Mouse (Mus musculus): ENCODE data around the gene Ulk1. TPM values are rescaled to one million over a fixed set of nuclear protein-coding genes. Genes with fewer than 3 reads are reported as not detected.
A peak's percentile ranks its signal among the peaks of the same experiment; 100 is the strongest.
"Not testable (repeated sequence)": the region's sequence is repeated elsewhere in the genome, so short reads cannot be mapped to it uniquely, and the experiment has no call there.

Gene Ulk1
- polyA plus RNA-seq, 1 experiment from 2014 or later: 66.0 TPM

DNA sequence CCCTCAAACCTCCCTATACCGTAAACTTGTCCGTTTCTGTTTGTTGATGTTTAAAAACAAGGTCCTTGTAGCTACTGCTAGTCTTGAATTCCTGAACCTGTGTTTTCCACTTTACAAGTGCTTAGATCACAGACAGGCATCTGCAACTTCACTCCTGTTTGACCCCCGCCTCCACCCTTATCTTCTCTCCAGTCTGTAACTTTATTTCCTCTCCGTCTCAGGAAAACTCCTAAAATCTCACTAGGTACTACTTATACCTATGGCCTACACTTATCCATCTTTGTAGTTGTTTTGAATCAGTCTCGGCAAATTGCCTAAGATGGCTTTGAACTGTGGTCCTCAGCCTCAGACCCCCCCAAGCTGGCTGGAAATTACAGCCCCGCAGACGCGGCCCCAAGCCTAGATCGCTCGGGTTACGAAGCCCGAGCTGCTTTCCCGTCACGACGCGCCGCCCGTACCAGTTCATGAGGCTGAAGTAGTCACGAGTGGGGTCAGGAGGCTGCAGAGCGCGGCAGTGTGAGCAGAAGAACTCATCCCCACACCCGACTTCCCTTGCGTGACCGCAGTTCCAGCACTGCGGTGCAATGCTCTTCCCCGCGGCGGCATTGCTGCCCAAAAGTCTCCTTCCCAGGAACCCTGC is 29.3 kb upstream of the Ulk1 start:
- Histone ChIP-seq H3K4me3 (replicated peaks; ENCODE audit: low read depth, low read length) (peak overlapping the region; percentile 71), H3K36me3 (ENCODE audit: control insufficient read depth, insufficient read depth, low read length) (no peaks in the 10 kb centered on the region), H3K4me2 (ENCODE audit: low read length) (peak overlapping the region; percentile 71), H3K27ac (replicated peaks; ENCODE audit: low read depth, low read length) (peak overlapping the region; percentile 72), H3K9ac (replicated peaks; ENCODE audit: low read length) (peak overlapping the region; percentile 65), H3K9me3 (ENCODE audit: control insufficient read depth, low read length) (no peaks in the 10 kb centered on the region), H3K27me3 (ENCODE audit: control insufficient read depth, insufficient read depth, low read length) (no peaks in the 10 kb centered on the region), H3K4me1 (ENCODE audit: control insufficient read depth, insufficient read depth, low read length) (peaks cover 4% of the 10 kb centered on the region; the same call in 1 of the 2 replicates)
- no peak for DNase-seq
- WGBS: 9% methylated on average over 28 of the region's 28 CpGs
- ATAC-seq (ENCODE audit: low FRiP score, low TSS enrichment): no peak; the same call in 1 of the 2 replicates

DNA sequence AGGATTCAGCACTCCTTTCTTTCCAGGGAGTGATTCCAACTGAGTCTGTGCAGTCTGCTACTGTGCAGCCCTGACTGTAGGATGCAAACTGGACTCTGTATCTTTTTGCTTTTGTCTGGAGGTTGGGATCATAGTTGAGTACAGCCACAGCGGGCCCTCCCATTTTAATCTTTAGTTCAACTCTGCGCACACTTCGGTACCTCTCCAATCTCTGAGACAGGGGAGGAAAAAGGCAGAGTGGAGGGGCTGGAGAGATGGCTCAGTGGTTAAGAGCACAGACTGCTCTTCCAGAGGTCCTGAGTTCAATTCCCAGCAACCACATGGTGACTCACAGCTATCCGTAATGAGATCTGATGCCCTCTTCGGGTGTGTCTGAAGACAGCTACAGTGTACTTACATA is 28.1 kb upstream of the Ulk1 start:
- ATAC-seq (ENCODE audit: low FRiP score, low TSS enrichment); DNase-seq; H3K4me1 ChIP-seq (ENCODE audit: control insufficient read depth, insufficient read depth, low read length); H3K9ac ChIP-seq (replicated peaks; ENCODE audit: low read length); H3K27me3 ChIP-seq (ENCODE audit: control insufficient read depth, insufficient read depth, low read length); H3K9me3 ChIP-seq (ENCODE audit: control insufficient read depth, low read length); H3K4me2 ChIP-seq (ENCODE audit: low read length); H3K27ac ChIP-seq (replicated peaks; ENCODE audit: low read depth, low read length); H3K36me3 ChIP-seq (ENCODE audit: control insufficient read depth, insufficient read depth, low read length); H3K4me3 ChIP-seq (replicated peaks; ENCODE audit: low read depth, low read length): not testable (repeated sequence)
- 90% methylated on average over 5 of the region's 5 CpGs for WGBS

DNA sequence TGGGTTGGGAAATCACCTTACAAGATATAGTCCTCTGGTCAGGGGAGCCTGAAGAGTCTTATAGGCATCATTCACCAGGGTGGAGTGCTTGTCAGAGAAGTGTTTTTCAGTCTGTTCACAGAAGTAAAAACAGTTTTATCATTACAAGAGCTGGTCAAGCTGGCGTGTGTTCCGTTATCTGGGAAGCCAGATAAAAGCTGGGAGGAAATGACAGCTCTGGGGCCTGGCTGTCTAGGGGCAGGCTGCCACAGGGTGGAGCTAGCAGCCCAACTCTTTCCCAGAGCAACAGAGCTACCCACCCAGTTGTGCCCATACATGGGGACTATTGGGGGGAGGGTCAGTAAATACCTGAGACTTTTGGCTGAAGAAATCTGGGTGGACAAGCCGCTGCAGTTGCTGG is 26.1 kb upstream of the Ulk1 start:
- H3K4me1 ChIP-seq (ENCODE audit: control insufficient read depth, insufficient read depth, low read length): peaks cover 4% of the 10 kb centered on the region; the same call in 1 of the 2 replicates
- 34% methylated on average over 3 of the region's 3 CpGs for WGBS
- no peak for ATAC-seq (ENCODE audit: low FRiP score, low TSS enrichment)
- no peaks in the 10 kb centered on the region for H3K9me3 ChIP-seq (ENCODE audit: control insufficient read depth, low read length)
- no peak overlapping the region for H3K4me3 ChIP-seq (replicated peaks; ENCODE audit: low read depth, low read length)
- DNase-seq: peak; percentile 73
- no peak overlapping the region for H3K4me2 ChIP-seq (ENCODE audit: low read length)
- H3K36me3 ChIP-seq (ENCODE audit: control insufficient read depth, insufficient read depth, low read length): no peaks in the 10 kb centered on the region
- no peak overlapping the region for H3K27ac ChIP-seq (replicated peaks; ENCODE audit: low read depth, low read length)
- peak overlapping the region; percentile 6; the same call in 1 of the 2 replicates for H3K9ac ChIP-seq (replicated peaks; ENCODE audit: low read length)
- H3K27me3 ChIP-seq (ENCODE audit: control insufficient read depth, insufficient read depth, low read length): no peaks in the 10 kb centered on the region

DNA sequence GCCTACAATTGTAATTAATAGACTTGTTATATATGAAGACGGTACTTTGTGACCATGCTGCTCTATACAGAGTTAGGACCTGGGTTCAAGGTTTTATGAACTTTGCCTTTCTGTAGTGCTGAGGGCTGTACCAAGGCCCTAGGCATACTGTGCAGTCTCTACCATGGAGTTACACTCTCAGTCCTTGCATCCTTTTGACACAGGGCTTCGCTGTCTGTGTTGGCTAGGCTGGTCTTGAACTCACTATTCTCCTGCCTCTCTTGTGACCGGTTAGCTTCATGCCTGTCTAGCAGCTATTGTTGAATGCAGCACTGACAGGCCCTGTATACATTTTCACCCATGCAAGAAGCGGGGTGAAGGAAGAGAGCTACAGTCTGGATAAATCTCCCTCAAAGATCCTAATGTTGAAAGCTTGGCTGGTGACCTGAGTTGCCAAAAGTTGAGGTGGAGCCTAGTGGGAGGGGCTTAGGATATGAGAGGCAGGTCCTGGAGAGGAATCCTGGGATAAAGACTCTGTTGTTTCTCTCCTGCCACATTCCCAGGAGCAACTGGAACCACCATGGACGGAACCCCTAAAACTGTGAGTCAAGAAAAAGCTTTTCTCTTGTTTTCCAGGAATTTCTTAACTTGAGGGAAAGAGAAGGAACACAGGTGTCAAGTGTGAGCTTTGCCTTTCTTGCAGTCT is 21.3 kb upstream of the Ulk1 start:
- H3K27me3 ChIP-seq (ENCODE audit: control insufficient read depth, insufficient read depth, low read length): no peaks in the 10 kb centered on the region
- no peaks in the 10 kb centered on the region for H3K36me3 ChIP-seq (ENCODE audit: control insufficient read depth, insufficient read depth, low read length)
- H3K9me3 ChIP-seq (ENCODE audit: control insufficient read depth, low read length): no peaks in the 10 kb centered on the region
- no peak overlapping the region for H3K9ac ChIP-seq (replicated peaks; ENCODE audit: low read length)
- DNase-seq (no peak), ATAC-seq (ENCODE audit: low FRiP score, low TSS enrichment) (no peak)
- 89% methylated on average over 5 of the region's 5 CpGs for WGBS
- H3K4me3 ChIP-seq (replicated peaks; ENCODE audit: low read depth, low read length): no peak overlapping the region
- H3K4me2 ChIP-seq (ENCODE audit: low read length): no peak overlapping the region
- no peaks in the 10 kb centered on the region for H3K4me1 ChIP-seq (ENCODE audit: control insufficient read depth, insufficient read depth, low read length)
- no peak overlapping the region for H3K27ac ChIP-seq (replicated peaks; ENCODE audit: low read depth, low read length)

DNA sequence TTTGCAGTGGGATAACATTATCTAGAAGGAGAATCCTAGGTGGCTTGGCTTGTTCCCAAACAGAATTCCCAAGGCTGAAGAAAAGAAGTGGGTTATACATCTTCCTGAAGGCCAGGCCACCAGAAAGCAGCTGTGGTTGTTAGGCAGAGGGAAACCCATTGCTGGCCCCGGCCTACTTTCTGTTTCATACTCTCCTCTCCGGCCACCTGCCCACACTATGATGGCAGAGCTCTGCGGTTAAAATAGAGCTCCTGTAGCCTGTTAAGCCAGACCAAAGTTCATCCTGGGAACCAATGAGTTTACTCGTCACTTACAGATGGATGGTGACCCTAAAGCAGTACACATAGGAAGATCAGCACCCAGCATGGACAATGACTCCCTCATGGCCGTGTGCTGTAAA is 17.7 kb upstream of the Ulk1 start:
- no peak overlapping the region for H3K9ac ChIP-seq (replicated peaks; ENCODE audit: low read length)
- H3K4me1 ChIP-seq (ENCODE audit: control insufficient read depth, insufficient read depth, low read length): no peaks in the 10 kb centered on the region
- no peaks in the 10 kb centered on the region for H3K27me3 ChIP-seq (ENCODE audit: control insufficient read depth, insufficient read depth, low read length)
- no peaks in the 10 kb centered on the region for H3K36me3 ChIP-seq (ENCODE audit: control insufficient read depth, insufficient read depth, low read length)
- H3K27ac ChIP-seq (replicated peaks; ENCODE audit: low read depth, low read length): no peak overlapping the region
- no peaks in the 10 kb centered on the region for H3K9me3 ChIP-seq (ENCODE audit: control insufficient read depth, low read length)
- no peak overlapping the region for H3K4me3 ChIP-seq (replicated peaks; ENCODE audit: low read depth, low read length)
- 94% methylated on average over 5 of the region's 5 CpGs for WGBS
- no peak for DNase-seq
- H3K4me2 ChIP-seq (ENCODE audit: low read length): no peak overlapping the region
- ATAC-seq (ENCODE audit: low FRiP score, low TSS enrichment): no peak

DNA sequence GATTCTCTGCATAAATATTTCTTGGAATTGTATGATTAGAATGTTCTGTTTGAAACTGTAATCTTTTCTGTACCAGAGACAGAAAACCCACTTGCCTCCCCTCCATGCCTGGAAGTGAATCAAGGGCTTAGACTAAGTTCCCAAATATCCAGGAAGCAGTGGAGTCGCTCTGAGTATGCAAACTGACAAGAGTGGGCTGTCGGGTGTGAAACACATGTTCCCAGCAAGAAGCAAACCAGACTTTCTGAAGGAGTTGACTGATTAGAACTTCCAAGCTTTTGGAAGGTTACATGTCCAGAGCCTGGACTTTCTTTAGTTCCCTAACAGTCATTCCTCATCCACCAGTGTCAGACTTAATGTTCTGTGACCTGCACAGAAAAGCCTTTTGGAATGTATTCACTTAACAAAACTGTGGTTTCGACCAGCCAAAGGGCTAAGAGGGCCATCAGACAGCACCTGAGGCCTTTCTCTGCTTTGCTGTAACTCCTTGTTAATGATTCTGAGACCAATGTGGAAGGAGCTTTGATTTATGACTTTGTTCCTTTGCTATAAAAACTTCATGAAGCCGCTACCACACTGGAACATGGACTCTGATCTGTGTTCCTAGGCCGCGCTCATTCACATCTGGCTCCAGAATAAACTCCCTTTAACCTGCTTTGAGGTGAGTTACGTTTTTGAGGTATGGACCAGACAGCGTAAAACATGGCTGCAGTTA is 17.0 kb upstream of the Ulk1 start:
- ATAC-seq (ENCODE audit: low FRiP score, low TSS enrichment): no peak
- no peaks in the 10 kb centered on the region for H3K4me1 ChIP-seq (ENCODE audit: control insufficient read depth, insufficient read depth, low read length)
- H3K4me3 ChIP-seq (replicated peaks; ENCODE audit: low read depth, low read length): no peak overlapping the region
- no peaks in the 10 kb centered on the region for H3K9me3 ChIP-seq (ENCODE audit: control insufficient read depth, low read length)
- DNase-seq: no peak
- no peak overlapping the region for H3K9ac ChIP-seq (replicated peaks; ENCODE audit: low read length)
- no peak overlapping the region for H3K4me2 ChIP-seq (ENCODE audit: low read length)
- no peaks in the 10 kb centered on the region for H3K27me3 ChIP-seq (ENCODE audit: control insufficient read depth, insufficient read depth, low read length)
- no peak overlapping the region for H3K27ac ChIP-seq (replicated peaks; ENCODE audit: low read depth, low read length)
- WGBS: 93% methylated on average over 8 of the region's 8 CpGs
- no peaks in the 10 kb centered on the region for H3K36me3 ChIP-seq (ENCODE audit: control insufficient read depth, insufficient read depth, low read length)

DNA sequence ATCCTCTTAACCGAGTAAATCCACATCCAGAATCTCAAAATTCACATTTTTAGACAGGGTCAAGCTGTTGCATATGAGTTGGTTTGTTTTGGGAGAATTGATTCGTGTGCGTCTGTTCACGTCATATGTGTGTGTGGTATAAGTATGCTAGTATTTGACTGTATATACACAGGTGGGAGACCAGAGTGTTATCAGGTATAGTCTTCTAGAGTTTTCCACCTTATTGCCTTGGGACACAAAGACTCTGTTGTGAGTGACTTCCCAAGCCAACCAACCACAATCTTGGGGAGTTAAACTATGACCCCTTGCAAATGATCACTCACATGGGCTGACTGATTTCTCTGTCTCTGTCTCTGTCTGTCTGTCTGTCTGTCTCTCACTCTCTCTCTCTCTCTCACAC is 14.5 kb upstream of the Ulk1 start:
- ATAC-seq (ENCODE audit: low FRiP score, low TSS enrichment) (no peak), DNase-seq (no peak)
- no peak overlapping the region for H3K4me2 ChIP-seq (ENCODE audit: low read length)
- H3K27ac ChIP-seq (replicated peaks; ENCODE audit: low read depth, low read length): no peak overlapping the region
- H3K9ac ChIP-seq (replicated peaks; ENCODE audit: low read length): no peak overlapping the region
- H3K4me3 ChIP-seq (replicated peaks; ENCODE audit: low read depth, low read length): no peak overlapping the region
- no peaks in the 10 kb centered on the region for H3K4me1 ChIP-seq (ENCODE audit: control insufficient read depth, insufficient read depth, low read length)
- no peaks in the 10 kb centered on the region for H3K9me3 ChIP-seq (ENCODE audit: control insufficient read depth, low read length)
- no peaks in the 10 kb centered on the region for H3K36me3 ChIP-seq (ENCODE audit: control insufficient read depth, insufficient read depth, low read length)
- WGBS: 90% methylated on average over 4 of the region's 4 CpGs
- no peaks in the 10 kb centered on the region for H3K27me3 ChIP-seq (ENCODE audit: control insufficient read depth, insufficient read depth, low read length)

DNA sequence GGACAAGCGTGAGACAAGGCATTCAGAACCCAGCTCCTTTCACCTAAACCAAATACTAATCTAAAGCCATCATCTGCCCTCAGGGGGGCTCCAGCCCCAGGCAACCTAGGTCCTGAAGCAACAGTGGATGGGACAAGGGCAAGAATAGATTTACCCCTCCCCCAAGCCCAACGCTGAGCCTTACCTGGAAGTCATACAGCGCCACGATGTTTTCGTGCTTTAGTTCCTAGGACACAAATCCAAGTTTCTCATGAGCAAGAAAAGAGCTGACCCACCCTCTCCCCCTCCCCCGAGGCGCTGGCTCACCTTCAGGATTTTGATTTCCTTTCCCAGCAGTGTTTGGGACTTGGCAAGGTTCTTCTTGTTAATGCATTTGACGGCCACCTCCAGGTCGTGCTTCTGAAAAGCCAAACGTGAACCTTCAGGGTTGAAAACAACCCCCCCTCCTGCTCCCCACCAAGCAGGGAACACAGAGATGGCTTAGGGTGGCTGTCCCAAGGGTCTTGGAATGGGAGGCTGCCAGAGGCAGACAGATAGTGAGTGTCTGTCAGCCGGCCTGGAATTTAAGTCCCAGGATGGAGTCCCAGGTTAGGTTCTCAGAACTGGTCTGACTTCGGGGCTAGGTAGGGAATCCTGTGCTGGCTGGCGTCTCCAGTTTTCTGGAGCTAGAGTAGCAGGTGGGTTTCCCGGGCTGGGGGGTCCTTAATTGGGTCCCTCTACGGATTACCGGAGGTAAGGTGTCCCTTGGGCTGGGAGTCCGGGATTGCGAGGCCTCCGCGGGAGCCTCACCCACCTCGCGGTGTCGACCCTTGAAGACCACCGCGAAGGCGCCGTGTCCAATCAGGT is 853 bp downstream of the Ulk1 start:
- Histone ChIP-seq H3K9me3 (ENCODE audit: control insufficient read depth, low read length) (no peaks in the 10 kb centered on the region), H3K4me3 (replicated peaks; ENCODE audit: low read depth, low read length) (peak overlapping the region; percentile 84), H3K9ac (replicated peaks; ENCODE audit: low read length) (peak overlapping the region; percentile 99), H3K36me3 (ENCODE audit: control insufficient read depth, insufficient read depth, low read length) (peaks cover 27% of the 10 kb centered on the region; the same call in 1 of the 2 replicates), H3K27me3 (ENCODE audit: control insufficient read depth, insufficient read depth, low read length) (no peaks in the 10 kb centered on the region), H3K27ac (replicated peaks; ENCODE audit: low read depth, low read length) (peak overlapping the region; percentile 89), H3K4me1 (ENCODE audit: control insufficient read depth, insufficient read depth, low read length) (peaks cover 30% of the 10 kb centered on the region), H3K4me2 (ENCODE audit: low read length) (peak overlapping the region; percentile 98)
- 1% methylated on average over 27 of the region's 27 CpGs for WGBS
- DNase-seq (peak; percentile 34), ATAC-seq (ENCODE audit: low FRiP score, low TSS enrichment) (no peak)

Data from midbrain, embryonic 14.5 days (tissue).